Mouse (Mus musculus): ENCODE results near the gene Gm42372.

The Gm42372 gene

GRCm38 (mm10) chr7:16961678-16962077 lies 21.2 kb upstream of the Gm42372 start:
- DNase-seq (ENCODE audit: low spot score): no peak

DNA sequence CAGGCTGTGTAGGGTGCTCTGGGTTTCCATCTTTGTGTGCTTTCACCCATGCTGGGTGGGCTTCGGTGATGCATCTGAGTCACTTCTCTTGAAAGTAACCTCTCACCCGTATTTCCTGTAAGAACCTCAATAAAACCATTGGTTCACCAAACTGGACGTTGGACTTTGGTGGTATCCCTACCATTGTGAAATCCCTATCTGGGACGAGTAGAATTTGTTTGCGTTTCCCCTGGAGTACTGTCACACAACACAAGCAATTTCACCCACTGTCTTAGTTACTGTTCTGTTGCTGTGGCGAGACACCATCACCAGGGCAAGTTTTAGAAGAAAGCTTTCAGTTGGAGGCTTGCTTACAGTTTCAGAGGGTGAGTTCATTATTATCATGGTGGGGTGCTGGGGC lies 14.5 kb upstream of the Gm42372 start:
- DNase-seq (ENCODE audit: low spot score): no peak

DNA sequence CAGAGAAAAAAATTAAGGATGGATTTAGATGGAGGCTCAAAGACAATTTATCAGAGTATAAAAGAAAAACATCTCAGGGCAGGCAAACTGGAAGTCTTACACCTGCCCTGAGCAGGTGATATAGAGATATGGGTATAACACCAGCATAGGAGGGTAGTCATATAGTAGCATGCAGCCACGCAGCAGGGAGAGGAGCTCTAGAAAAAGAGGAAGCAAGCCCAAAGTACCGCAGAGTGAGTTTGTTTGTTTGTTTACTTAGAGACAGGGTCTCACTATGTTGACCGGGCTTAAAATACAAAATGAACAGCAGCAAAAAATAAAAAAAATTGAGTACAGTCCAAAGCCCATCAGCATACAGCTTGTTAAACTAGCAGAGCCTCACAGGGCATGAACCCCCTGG lies 11.7 kb upstream of the Gm42372 start:
- no peak for DNase-seq (ENCODE audit: low spot score)

DNA sequence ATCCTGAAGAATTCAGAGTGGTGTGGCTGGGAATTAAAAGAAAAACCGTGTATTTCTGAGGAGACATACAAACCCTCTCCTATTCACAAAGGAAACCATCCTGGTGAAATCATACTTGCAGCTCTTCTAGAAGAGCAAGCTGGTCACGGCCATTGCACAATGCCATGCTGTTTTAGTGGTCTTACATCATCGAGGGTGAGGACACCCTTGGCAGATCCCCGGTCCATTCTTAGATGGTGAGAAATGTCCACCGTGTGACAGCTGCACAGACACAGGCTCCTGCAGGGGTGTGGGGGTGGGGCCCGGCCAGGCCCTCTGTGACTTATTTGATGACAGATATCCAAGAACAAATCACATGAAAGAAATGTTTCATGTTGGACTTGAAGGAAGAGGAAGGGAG lies 8.9 kb upstream of the Gm42372 start:
- no peak for DNase-seq (ENCODE audit: low spot score)

DNA sequence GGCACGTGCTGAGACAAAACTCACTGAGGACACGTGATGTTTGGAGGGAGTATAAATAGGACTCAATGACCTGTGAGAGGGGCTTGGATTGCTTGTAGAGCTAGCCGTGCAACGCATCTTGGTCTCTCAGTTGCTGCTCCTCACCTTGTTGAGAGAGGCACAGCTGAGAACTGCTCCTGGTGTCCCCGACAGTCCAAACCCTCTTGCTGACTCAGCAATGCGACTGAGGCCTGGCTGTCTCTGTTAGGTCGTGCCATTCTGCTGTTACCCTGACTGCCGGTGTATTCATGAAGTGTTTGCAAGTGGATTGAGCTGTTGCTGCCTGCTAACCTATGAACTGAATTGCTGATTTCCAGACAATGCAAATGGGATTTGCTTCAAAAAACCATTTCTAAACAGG lies 6.6 kb upstream of the Gm42372 start:
- DNase-seq (ENCODE audit: low spot score): no peak

DNA sequence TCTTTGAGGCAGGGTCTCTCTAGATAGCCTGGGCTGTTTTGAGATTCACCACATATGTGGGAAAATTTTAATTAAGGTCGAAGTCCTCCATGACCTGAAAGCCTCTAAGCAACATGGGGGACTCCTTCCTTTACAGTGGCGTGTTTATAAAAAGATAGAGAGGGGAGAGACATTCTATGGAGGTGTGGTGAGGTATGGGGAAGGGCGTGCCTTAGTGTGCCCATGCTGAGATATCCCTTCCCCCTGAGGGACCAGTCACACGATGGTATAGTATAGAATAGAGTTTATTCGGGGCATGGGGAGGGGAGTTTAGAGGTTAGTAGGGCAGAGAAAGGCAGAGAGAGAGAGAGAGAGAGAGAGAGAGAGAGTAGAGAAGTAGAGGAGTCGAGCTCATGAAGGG lies 4.7 kb upstream of the Gm42372 start:
- no peak for DNase-seq (ENCODE audit: low spot score)

GRCm38 (mm10) chr7:16978593-16978992 lies 4.3 kb upstream of the Gm42372 start:
- no peak for DNase-seq (ENCODE audit: low spot score)

DNA sequence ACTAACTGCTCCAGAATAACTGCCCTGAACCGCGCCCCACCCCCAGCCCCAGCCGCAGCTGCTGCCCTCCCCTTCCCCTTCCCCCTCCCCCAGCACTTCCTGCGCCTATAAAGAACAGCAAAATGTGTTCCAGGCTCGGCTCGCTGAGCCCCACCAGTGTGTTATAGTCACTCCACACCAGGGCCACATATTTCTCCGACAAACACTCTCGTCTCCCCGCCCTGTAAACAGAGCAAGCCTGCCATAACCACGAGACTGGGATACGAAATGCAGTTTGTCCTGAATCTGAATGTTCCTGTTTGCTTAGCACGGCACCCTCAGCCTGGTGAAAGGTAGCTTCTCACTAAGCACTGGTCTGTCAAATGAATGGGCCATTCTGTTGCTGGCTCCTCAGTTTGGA lies 2.5 kb upstream of the Gm42372 start:
- no peak for DNase-seq (ENCODE audit: low spot score)

- DNase-seq (ENCODE audit: low spot score): no peak
Observed at GRCm38 (mm10) chr7:16987541-16988149, 4.8 kb downstream of the Gm42372 start.

DNA sequence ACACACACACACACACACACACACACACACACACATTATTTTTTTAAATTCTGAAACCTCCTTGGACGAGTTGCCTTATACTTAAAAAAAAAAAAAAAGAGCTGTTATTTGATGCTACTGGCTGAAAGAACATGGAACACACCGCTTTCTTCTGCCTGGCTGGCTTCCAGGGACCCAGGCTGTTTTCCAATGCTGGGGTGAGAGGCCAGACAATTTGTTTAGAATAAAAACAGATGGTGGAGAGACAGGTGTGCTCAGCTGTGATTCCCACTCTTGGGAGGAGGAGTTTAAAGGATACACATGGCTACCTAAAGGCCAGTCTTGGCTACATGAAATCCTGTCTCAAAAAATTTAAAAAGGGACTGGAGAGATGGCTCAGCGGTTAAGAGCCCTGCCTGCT lies 5.5 kb downstream of the Gm42372 start:
- DNase-seq (ENCODE audit: low spot score): peak; percentile 61

- DNase-seq (ENCODE audit: low spot score): no peak
Observed at GRCm38 (mm10) chr7:16990006-16990744, 7.3 kb downstream of the Gm42372 start.

DNA sequence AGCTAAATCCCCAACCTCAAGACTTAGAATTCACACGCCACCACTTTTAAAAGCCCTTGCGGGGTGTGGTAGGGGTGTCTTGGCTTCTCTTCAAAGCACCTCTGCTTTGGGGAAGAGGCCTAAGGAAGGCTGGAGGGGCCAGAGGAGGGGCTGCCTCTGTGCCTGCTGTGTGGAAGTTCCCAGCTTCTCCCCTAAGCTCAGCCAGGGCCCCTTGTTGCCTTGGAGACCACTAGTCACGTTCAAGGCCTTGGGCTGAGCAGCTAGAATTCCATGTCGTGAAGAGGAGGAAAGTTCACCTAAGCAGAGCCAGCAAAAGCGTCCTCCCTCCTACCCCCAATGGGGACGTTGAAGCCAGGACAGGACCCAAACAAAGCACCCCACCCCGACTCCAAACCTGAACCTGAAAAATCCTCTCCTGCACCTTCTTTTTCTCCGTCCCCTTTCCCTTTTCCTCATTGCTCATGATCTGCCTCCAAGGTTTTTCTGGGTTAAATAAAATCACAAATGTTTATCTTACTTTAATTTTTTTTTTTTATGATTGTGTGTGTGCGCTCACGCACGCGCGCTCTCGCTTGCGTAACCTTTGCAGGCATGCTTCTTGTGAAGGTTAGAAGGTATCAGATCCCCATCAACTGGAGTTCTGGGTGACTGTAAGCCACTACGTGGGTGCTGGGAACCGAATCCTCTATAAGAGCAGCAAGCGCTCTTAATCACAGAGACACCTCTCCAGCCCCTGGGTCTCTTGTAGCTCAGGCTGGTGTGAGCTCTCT lies 9.0 kb downstream of the Gm42372 start:
- peak; percentile 30 for DNase-seq (ENCODE audit: low spot score)

DNA sequence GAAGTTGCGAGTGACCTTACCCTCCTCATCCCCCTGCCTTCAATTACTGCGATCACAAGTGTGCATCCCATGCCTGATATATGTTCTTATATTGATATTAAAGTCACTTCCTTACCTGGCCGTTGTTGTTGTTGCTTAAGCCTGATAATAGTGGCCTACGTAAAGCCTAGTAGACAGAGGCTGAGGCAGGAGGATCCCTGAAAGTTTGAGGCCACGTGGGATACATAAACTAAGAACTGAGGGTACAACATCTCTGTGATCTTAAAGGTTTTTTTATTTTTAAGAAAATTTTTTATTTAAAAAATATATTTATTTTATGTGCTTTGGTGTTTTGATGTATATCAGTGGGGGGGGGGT lies 9.5 kb downstream of the Gm42372 start, which contains the start of gene Ccdc8:
Ccdc8 (plus strand) TSS at position 258 of the 357 bp plus-strand sequence.
- no peak for DNase-seq (ENCODE audit: low spot score)

DNA sequence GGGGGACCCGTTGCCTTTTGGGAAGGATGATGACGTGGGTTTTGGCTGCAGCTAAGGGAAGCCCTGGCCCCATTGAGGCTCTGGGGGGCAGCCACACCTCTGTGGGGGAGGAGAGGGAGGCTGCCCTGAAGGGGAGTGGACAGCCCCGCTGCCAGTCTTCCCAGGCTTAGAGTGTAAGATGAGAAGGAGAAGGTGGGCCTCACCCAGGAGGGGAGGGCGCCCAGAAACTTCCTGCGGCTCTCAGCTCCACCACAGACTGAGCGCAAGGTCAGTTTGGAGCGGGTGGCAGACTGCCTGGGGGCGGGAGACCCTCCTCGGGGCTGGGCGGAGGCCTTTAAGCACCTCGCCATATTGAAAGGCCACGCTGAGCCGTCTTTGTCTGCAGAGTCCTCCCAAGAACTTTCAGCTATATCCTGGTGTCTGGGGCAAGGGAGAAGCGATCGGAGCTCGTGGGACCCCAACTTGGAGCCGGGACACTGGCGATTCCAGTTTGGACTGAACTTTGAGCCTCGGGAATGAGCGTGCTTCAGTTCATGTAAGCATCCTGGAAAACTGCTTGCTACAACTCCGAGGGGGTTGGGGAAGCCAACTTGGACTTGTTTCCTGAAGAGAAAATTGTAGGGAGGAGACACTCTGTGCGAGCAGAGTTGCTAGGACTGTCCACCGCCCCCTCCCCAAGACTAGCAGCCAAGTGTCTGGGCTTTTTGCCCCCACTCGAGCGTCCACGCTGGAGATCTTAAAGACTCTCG lies 10.9 kb downstream of the Gm42372 start:
- peak; percentile 80 for DNase-seq (ENCODE audit: low spot score)

DNA sequence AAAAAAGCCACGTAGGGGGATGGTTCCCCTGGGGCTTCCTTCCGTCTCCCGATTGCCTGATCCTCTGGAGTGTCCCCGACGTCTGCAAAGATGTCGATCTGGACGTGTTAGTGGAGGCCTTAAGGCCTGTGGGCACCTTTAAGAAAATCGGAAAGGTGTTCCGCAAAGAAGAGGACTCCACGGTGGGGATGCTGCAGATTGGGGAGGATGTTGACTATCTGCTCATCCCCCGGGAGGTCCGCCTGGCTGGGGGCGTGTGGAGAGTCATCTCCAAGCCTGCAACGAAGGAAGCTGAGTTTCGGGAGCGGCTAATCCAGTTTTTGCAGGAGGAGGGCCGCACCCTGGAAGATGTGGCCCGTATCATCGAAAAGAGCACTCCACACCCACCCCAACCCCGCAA lies 11.5 kb downstream of the Gm42372 start:
- no peak for DNase-seq (ENCODE audit: low spot score)

GRCm38 (mm10) chr7:16995345-16995744 lies 12.5 kb downstream of the Gm42372 start:
- DNase-seq (ENCODE audit: low spot score): no peak

DNA sequence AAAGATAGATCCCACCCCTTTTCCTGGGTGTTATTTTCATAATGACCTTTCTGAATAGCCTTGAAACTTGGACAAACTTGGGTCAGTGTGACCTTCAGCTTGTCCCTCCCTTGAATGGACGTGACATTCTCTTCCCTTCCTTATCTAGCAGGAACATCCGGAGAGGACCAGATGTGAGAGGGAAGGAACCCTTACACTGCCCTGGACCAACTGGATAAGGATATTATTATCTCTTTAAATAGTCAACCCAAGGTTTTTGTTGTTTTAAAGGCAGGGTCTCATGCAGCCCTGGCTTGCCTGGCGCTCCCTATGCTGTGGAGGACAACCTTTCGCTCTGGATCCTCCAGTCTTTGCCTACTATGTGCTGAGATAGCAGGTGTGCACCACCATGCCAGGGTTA lies 16.3 kb downstream of the Gm42372 start:
- DNase-seq (ENCODE audit: low spot score): no peak

GRCm38 (mm10) chr7:16999650-17000049 lies 16.8 kb downstream of the Gm42372 start:
- peak; percentile 94 for DNase-seq (ENCODE audit: low spot score)

DNA sequence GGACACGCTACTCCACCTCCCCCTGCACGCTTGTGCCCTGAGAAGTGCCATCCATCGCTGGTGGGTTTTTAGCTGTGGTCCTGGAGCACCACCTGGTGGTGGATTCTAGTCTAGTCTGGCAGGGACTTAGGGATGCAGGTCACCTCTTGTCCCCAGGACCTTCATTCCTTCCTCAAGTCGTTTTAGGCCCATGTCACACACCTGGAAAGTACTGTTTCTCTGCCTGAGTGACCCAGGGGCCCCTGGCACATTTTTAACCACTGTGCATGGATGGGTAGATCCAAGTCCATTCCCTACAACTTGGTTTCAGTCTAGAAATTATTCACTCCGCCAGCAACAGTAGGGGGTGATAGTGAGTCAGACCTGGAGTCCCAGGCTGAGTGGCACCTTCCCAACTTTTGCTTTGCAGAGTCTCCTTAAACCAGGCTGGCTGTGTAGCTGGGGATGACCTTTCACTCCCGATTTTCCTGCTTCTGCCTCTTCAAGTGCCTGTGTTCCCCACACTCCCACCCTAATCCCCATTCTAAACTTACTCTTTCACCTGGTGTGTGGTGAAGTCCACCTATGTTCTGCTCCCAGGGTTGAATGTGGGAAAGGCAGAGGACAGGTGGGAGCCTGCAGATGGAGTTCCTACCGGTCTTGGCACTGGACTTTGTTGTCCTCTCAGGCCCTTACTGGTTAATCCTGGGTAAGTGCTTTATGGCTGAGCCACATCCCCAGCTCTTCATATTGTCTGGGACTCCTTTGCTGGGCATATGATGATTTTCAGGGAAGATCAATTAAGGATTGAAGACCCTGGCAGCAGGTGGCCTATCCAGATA lies 19.7 kb downstream of the Gm42372 start:
- DNase-seq (ENCODE audit: low spot score): peak; percentile 61

DNA sequence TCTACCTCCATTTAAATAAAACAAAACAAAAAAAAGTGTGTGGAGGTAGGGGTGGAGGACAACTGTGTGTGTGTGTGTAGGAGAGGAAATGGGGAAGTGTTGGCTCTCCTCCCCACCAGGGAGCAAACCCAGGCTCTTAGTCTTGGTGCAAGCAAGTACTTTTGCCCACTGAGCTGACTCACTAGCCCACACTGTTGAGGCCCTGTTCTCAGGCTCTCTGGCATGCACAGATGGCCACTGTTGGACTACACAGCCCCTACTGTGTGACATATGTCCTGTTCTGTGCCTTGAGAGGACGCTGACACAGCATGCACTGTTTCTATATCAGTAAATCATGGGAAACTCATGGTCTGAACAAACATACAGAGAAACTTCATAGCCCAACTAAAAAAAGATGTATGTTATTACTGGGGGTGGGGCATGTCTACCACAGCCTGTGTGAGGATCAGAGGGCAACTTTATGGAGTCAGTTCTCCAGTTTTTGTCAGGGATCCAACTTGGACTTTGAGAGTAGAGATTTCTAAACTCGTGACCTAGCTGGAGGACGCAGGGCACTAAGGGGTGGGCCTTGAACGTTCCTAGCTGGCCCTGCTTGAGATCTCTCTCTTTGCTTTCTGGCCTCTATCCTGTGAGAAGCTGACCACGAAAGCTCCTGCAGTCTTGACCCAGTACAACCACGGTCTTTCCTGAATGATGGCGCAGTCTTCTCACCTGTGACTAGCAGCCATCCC lies 20.5 kb downstream of the Gm42372 start:
- DNase-seq (ENCODE audit: low spot score): no peak

- DNase-seq (ENCODE audit: low spot score): no peak
Observed at GRCm38 (mm10) chr7:17004716-17005115, 21.8 kb downstream of the Gm42372 start.
